Mouse (Mus musculus) erythroid progenitor cell, adult 5-6 weeks (primary cell): ENCODE results near the gene Cntln. TPM values are rescaled to one million over a fixed set of nuclear protein-coding genes. Genes with fewer than 3 reads are reported as not detected.

Experiments
- ATAC-seq: replicated peaks from 2 replicates; pipeline ENCODE4 v1.8.0; 2016; ENCODE audit warnings: moderate number of reproducible peaks, mild to moderate bottlenecking, moderate TSS enrichment, inconsistent platforms; ENCODE audit not compliant: poor library complexity, low FRiP score, severe bottlenecking
- total RNA-seq, 2 experiments: library from RNA; stranded (forward) in 1 of 2; stranded (reverse) in 1 of 2; fragments of 150-400 nt in 1 of 2; fragments of 186-747, 209-891 nt in 1 of 2; gene quantifications; 2 replicates each; pipeline versions ENCODE4 v1.2.3 to v1.2.4; 2015 to 2017; ENCODE audit warnings: low replicate concordance in 2 of 2

The Cntln gene
- total RNA-seq (2015; ENCODE audit: low replicate concordance), result 22.6 and 28.5 TPM in 2 replicates
- 47.7 and 51.0 TPM in 2 replicates for total RNA-seq (2017; ENCODE audit: low replicate concordance)

DNA sequence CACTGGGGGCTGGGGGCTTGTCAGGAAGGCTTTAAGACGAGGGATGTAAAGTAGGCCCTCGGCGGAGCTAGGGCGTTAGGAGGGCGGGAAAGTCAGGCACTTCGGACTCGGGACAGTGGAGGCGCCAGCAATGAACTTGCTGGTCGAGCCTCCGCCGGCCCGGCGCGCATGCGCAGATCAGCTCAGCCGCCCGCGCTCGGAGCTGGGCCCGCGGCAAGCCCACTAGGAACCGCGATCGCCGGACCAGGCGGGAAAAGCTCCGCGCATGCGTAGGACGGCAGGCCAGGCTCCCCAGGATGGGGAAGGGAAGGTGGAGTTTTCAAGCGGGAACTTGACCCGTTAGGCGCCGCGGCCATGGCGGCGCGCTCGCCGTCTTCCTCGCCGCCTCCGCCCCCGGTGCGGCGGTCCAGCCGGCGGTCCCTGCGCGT, at the start of gene Cntln:
Cntln (plus strand) TSS at position 199 of the 428 bp plus-strand sequence.
- ATAC-seq, result peak; percentile 91

DNA sequence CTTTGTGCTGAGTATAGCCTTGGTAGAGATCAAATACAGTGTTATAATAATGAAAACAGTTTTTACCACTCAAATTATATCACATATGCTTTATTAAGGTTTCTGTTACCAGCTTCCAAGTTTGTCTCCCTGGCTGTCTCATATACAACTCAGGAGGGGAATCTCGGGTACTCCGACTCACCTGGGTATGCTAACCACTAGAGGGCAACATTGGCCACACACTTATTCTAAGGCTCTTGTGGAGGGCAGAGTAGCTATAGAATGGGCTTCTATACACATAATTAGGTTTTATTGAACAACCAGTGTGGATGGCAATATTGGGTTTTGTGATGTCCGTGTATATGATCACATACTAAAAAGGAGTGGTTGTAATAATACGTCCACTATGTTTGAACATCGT, 47.1 kb upstream of the Cntln start:
- ATAC-seq, result no peak

DNA sequence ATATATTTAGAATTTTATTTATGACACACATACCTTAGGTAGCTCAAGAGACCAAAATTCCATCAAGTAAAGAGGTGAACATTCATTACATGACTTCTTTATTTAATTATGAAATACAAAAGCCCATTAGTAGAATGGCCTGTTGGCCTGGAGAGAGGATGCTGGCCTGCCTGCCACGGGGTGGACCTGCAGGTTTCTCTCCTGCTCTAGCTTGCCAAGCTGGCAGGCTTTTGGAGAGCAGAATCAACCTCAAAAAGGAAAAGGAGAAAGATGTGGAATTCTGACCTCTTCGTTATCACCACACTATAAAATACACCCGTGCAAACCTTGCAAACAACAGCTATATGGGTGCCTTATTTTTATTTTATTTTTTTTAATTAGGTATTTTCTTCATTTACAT, 45.6 kb upstream of the Cntln start:
- ATAC-seq, result no peak

DNA sequence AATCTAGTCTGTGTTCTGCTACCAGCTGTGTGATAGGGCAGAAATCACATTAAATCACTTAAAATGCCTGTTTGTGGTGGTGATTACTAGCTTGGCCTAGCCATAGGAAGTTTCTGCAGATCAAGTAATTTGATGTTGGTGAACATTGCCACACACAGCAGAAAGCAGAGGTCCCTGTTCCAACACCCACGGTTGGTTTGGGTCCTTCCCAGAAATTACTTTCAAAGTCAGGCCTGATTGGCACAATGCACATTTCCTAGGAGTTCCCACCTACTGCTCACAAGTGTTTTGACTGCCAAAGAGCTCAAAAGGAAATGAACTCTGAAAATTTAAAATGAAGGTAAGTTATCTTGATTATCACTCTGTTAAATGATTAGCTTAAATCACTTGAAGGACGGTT, 44.6 kb upstream of the Cntln start:
- no peak for ATAC-seq

DNA sequence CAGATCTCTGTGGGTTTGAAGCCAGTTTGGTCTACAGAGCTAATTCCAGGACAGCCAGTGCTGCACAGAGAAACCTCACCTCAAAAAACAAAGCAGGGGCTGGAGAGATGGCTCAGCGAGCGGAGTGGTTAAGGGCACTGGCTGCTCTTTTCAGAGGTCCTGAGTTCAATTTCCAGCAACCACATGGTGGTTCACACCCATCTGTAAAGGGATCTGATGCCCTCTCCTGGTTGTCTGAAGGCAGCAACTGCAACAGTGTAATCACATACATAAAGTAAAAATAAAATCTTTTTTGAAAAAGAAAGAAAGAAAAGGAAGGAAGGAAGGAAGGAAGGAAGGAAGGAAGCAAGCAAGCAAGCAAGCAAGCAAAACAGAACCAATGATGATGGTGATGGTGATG, 26.5 kb upstream of the Cntln start:
- ATAC-seq, result no peak

DNA sequence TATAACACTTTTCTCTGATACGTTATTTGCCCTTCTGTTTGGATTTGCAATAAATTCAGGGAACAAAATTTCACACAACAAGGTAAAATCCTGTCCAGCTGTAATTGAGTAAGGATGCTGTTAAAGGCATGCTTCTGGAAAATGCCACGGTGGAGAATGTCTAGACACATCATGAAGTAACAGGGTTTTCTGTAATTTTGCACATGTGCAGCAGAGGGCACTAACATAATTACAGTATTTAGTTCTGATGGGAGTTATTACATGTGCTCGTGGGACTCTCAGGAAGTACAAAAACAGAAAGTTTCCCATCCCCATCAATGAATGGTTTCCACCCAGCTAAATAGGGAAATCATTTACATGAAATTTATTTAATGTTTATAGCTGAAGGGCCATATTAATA, 7.8 kb upstream of the Cntln start:
- ATAC-seq, result no peak

DNA sequence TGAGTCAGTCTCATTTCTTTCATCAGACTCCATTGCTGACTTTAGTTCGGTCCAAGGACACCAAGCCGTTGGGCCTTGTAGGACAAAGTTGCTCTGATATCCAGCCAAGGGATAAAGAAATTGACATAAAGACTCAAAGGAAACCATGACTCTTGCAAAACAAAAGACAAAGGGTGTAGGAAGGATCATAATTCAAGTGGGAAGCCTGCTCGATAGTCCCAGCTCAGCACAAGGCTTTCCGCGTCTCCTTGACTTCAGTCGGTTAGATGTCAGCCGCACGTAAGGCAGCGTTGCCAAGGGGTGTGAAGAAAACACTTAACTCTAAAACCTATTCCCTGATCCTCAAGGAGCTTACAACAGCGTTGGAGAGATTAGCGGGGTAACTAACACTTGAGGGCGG, 463 bp upstream of the Cntln start:
- no peak for ATAC-seq

DNA sequence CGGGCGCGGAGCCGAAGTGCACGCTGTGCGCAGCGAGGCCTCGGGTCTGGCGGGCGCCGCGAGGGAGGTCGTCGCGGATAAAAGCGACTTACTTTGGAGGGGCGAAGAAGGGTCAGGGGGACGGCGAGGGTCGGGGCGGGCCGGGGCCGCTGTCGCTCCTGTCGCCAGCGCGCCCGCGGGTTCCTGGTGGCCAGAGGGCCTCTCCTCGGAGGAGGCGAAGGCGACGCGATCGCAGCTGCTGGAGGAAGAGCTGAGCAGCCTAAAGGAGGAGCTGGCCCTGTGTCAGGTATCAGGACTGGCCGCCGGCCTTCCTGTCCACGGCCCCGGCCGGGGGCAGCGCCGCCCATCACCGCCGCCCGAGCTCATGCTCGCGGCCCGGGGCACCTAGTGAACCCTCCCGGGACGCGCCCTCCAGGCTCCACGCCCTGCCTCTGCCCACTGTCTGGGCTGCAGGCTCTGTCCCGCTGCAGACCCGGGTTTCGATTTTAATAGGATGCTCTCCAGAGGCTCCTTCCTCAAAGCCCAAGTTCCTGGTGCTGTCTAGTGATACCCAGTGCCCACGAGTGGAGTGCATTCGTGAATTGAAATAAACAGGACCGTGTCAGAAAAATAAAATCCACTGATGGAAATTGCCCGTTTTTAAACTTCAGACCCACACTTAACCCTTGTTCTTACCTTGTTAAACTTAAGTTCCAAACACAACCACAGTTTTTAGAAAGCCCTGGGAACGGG, 596 bp downstream of the Cntln start:
- ATAC-seq, result peak; percentile 82

DNA sequence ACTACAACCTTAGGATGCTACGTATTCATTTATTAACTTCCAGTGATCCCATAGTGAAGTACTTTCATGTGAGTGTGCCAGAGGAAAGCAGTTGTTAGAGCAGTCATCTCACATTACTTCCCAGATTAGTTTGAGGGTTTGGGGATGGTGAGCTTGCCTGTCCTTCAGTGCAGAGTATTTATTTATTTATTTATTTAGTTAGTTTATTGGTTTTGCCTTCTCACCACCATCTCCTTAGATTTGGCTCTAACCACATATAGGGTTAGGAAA, 1.1 kb downstream of the Cntln start:
- no peak for ATAC-seq

DNA sequence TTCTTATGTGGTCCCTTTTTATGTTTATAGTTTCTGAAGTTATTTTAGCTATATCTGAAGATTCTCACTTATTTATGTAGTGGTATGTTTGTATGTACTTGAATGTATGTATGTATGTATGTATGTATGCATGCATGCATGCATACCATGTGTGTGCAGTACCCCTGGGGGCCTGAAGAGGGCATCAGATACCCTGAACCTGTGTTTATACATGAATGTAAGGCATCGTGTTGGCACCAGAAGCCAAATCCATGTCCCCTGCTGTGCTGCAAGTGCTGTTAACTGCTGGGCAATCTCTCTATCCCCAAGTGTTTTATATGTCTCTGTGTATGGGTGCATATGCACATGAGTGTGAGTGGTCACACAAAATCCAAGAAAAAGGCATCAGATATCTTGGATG, 34.3 kb downstream of the Cntln start:
- ATAC-seq, result no peak

DNA sequence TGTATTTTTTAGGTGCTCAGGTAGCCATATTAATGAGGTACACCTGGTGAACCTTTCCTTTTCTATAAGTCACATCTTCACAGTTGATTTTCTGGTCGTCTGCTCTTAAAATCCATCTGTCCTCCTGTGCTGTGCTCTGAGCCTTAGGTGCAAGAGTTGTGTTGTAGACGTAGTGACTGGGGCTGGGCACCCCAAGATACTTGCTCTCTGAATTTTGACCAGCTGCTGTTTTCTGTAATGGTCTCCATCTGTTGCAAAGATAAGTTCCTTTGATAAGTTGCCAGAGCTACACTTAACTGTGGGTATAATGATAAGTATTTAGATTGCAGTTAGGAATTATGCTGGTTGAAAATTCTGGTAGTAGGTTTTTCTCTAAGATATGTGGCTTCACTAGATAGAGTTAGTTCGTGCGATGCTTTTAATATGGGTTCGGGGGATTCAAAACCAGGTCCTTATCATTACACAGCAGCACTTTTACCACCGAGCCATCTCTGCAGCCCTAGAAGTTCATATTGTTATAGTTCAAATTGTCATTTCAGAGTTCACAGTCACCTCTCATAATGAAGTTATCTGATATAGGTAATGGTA, 50.3 kb downstream of the Cntln start:
- ATAC-seq, result no peak

DNA sequence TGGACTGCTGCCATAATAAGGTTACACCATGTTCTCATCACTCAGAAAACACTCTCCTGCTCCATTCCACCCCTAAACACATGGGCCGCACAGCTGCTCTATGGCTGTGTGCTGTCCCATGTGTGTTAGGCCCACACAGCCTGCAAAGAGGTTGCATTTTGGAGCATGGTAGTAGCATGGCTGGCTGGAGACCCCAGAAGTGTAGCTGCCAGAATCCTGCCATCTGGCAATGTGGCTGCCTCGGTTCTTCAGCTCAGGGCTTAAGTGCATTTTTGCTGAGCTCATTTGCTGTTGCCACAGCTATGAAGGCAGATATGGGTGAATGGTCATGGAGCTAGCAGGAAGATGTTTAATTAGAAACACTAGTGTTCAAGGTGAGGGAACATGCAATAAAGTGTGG, 58.0 kb downstream of the Cntln start:
- no peak for ATAC-seq

DNA sequence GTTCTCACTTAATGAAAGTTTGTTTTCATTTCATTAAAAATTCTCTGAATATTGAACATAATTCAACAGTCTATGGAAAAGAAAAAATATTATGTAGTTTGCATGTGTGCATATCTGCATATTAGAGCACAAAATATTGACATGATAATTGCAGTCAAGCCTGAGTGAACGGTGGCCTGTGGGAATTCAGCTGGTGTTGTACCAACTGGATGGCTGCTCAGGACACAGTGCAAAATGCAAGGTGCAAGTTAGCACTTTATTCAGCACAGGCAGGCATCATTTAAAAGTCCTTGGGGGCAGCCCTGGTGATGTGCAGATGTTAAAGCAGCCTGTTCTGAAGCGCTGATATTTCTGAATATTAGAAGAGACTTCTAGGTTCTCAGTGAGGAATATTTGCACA, 58.5 kb downstream of the Cntln start:
- ATAC-seq, result no peak

DNA sequence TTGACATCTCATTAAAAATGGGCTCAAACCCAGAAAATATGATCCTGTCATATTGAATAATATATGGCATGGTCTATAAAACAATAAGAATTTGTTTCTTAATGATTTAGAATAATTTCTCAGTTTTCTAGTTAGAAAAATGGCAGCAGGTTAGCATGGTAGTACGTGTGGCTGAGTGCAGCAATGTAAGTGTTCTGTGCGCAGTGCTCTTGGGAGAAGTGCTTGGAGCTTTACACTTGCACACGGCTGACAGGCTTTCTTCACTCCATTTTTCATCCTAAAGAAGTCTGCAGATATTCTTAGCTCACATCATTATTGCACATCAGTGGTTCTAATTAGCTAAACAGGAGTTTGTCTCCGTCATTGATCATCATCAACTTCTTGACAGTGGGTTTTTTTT, 60.0 kb downstream of the Cntln start:
- ATAC-seq, result no peak

DNA sequence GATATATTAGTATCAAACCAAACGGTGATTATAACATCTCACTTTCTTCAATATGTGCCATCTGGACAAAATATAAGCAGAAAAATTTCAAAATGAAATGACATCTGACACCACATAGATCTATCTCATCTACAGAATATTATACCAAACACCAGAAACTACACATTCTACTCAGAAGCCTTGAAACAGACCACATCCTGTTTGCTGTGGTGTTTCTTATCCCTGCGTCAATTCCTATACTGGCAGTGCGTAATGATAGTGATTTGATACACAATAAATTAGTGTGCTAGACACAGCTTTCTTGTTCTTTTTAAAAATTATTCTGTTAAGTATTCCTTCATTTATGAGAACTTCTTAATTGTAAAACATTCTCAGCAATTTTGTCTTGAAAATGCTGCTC, 62.3 kb downstream of the Cntln start:
- ATAC-seq, result no peak

DNA sequence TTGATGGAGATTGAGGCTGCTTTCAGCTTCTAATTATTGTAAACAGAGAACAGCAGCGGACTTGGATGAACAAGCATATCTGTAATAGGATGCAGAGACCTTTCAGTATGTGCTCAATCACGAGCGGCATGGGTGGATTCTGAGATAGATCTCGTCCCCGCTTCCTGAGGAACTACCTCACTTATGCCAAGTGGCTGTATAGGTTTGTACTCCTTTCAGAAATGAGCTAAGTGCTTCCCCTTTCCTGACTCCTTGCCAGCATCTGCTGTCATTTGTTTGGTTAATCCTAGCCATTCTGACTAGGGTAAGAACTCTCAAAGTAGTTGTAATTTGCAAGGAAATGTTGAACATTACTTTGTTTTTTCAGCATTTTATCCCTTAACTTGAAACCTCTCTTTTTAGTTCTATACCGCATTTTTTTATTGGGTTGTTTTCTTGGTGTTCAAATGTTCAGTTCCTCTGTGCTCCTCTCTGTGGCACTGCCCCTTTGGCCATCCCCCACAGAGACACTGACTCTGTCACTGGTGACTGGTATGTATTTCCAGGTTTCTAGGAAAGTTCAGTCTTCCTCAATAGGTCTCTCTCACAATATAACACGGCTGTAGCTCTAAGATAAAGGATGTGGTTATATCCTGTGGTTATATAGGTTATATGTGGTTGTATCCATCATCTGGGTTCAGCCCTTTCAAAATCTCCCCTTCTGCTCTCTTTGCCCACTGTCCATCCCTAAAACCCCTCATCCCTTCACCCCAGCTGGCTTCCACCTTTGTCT, 93.0 kb downstream of the Cntln start:
- ATAC-seq, result no peak

DNA sequence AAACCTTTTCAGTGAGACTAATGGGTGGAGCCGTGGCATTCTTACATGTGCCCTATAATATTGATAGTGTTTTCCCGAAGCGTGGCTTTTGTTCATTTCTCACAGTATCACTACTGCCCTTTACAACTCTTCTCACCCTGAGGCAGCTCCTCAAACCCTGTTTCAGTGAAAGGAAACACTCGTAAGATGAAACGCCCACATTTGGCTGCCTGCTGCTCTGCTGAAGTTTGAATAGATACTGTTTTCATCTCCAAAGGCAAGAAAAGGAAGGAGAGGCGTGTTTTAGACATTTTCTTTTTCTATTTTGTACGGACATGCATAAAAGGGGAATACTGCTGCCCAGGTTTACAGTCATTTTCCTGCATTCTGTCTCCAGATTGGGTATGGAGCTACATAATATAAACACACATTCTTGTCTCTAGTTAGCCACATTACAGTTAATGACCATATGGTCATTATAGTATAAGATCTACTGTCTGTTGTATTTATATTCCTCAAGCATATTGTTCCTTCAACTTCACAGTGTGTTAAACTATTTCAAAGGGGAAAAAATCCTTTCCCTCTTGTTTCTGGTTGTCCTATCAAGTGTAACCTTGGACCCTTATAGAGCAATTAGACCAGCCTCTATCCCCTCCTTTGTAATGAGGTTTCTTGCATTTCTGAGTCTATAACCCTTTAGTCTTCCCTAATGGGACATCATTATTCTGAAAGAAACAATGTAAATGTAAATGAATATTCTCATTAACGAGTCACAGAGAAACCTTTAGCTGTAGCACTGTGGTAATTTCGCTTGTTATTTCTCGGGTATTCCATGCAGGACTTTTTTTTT, 111.6 kb downstream of the Cntln start:
- ATAC-seq, result no peak

DNA sequence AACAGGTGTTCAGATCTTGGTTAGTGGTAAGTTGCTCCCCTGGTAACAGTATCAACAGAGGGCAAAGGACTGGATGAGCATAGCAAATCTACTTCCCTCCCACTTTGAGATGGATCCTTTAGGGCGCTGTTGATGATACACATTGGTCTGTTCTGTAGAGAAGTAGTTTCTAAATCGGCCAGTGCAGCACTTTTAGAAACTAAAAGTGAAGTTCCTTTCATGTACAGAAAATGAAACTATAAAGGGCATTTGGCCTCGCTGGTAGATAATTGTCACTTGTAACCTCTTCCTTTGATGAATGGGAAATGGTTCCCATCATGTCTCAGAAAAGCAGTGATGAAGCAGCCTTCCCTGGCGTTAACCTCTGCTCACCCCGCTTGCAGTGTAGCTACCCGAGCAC, 121.5 kb downstream of the Cntln start:
- ATAC-seq, result no peak

DNA sequence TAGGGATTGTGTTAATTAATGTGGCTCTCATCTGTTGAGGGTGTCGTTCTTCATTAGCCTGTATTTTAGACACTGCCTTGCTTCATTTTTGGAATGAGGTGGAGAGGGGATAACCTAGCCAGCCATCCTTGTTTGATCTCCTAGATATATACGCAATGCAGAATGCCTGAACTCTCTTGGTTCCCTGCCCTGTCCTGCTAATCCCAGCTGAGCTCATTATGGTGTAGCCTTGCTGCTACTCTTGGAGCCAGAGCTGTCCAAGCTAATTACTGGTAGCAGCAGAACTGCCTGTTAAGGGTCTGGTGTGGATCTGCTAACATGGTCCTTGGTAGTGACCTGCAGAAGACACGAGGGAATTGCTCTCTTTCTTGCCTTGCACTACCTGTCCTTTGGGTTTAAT, 122.7 kb downstream of the Cntln start:
- no peak for ATAC-seq

DNA sequence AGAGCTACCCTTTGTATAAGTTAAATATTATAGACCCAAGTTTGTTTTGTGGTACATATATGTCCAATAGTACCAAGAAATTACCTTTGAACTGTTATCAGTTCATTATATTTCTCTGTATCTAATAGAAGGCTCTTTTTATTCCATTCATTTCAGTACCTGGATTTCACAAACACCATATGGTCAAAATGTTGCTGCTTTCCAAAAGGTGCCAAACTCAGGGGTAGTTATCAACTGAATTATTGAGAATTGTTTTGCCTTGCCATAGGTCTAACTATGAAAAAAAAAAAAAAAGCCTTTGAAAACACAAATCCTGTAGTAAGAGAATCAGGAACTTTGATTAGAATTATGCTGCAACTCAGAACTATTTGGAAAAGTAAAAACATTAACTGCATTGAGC, 126.7 kb downstream of the Cntln start:
- no peak for ATAC-seq
